Mouse (Mus musculus) MEL (cell line): ENCODE measurements around the gene Tyw1. TPM values are rescaled to one million over a fixed set of nuclear protein-coding genes. Genes with fewer than 3 reads are reported as not detected.

Source experiments
- DNase-seq: peaks from one replicate; pipeline ENCODE4 v3.0.0; 2011; ENCODE audit warnings: low read depth, low spot score
- H3K27ac ChIP-seq: 2 replicates; pipeline ENCODE4 v1.5.1; 2012; ENCODE audit warnings: low read depth, mild to moderate bottlenecking, control low read depth, low read length, moderate library complexity; ENCODE audit not compliant: control insufficient read depth
- H3K27me3 ChIP-seq, 2 experiments: fragments of 150-350 bp in 1 of 2; sonication (generic) in 1 of 2; 2 replicates each; pipeline ENCODE4 v1.6.1; 2012; ENCODE audit warnings: low read length in 2 of 2, mild to moderate bottlenecking in 2 of 2, improper control_type of control experiment in 1 of 2, moderate library complexity in 1 of 2; ENCODE audit not compliant: insufficient read depth in 2 of 2, control insufficient read depth in 1 of 2
- H3K36me3 ChIP-seq, 2 experiments: 2 replicates each; pipeline ENCODE4 v1.6.1; 2012 to 2014; ENCODE audit warnings: low read length in 2 of 2, improper control_type of control experiment in 1 of 2, inconsistent platforms in 1 of 2, mild to moderate bottlenecking in 1 of 2; ENCODE audit not compliant: insufficient read depth in 2 of 2, control insufficient read depth in 1 of 2
- H3K4me1 ChIP-seq, 2 experiments: fragments of 150-350 bp in 1 of 2; sonication (generic) in 1 of 2; 2 replicates each; pipeline ENCODE4 v1.6.1; 2012; ENCODE audit warnings: low read length in 2 of 2, improper control_type of control experiment in 1 of 2, mild to moderate bottlenecking in 1 of 2; ENCODE audit not compliant: insufficient read depth in 2 of 2, control insufficient read depth in 1 of 2
- H3K4me3 ChIP-seq, 2 experiments: fragments of 150-350 bp in 1 of 2; sonication (generic) in 1 of 2; 2 replicates each; pipeline ENCODE4 v1.5.1; 2012; ENCODE audit warnings: low read depth in 2 of 2, low read length in 2 of 2, mild to moderate bottlenecking in 2 of 2, moderate library complexity in 2 of 2, control low read depth in 1 of 2, improper control_type of control experiment in 1 of 2; ENCODE audit not compliant: control insufficient read depth in 1 of 2, insufficient read depth in 1 of 2
- H3K79me2 ChIP-seq: 2 replicates; pipeline ENCODE4 v1.6.1; 2012; ENCODE audit warnings: mild to moderate bottlenecking, low read length, moderate library complexity; ENCODE audit not compliant: control insufficient read depth, poor library complexity, insufficient read depth
- H3K9ac ChIP-seq: 2 replicates; pipeline ENCODE4 v1.6.1; 2012; ENCODE audit warnings: low read depth, mild to moderate bottlenecking, control low read depth, low read length, moderate library complexity; ENCODE audit not compliant: control insufficient read depth, poor library complexity, severe bottlenecking
- H3K9me3 ChIP-seq: fragments of 150-350 bp; sonication (generic); replicated peaks from 2 replicates; pipeline ENCODE4 v1.6.1; 2012; ENCODE audit warnings: mild to moderate bottlenecking, low read length, improper control_type of control experiment, moderate library complexity; ENCODE audit not compliant: insufficient read depth
- BHLHE40 ChIP-seq: IDR thresholded peaks from 2 replicates; pipeline ENCODE4 v1.6.1; 2012; ENCODE audit warnings: low read depth, mild to moderate bottlenecking, inconsistent platforms, low read length, improper control_type of control experiment, borderline replicate concordance
- CHD2 ChIP-seq: IDR thresholded peaks from 2 replicates; pipeline ENCODE4 v1.6.1; 2011; ENCODE audit warnings: low read length, improper control_type of control experiment
- CTCF ChIP-seq, 3 experiments: IDR thresholded peaks in 2 of 3; conservative IDR thresholded peaks in 1 of 3; 2 replicates each; pipeline ENCODE4 v1.5.1; 2011 to 2012; ENCODE audit warnings: low read length in 3 of 3, low read depth in 2 of 3, mild to moderate bottlenecking in 2 of 3, improper control_type of control experiment in 1 of 3, inconsistent platforms in 1 of 3, mixed read lengths in 1 of 3, moderate library complexity in 1 of 3; ENCODE audit not compliant: control insufficient read depth in 1 of 3, insufficient read depth in 1 of 3, poor library complexity in 1 of 3, severe bottlenecking in 1 of 3
- EP300 ChIP-seq, 2 experiments: IDR thresholded peaks; 2 replicates each; pipeline ENCODE4 v1.6.1; 2011; ENCODE audit warnings: improper control_type of control experiment in 2 of 2, low read length in 2 of 2, low read depth in 1 of 2, mild to moderate bottlenecking in 1 of 2
- HCFC1 ChIP-seq: IDR thresholded peaks from 2 replicates; pipeline ENCODE4 v1.6.1; 2012; ENCODE audit warnings: low read depth, mild to moderate bottlenecking, inconsistent platforms, low read length, improper control_type of control experiment, moderate library complexity
- JUND ChIP-seq: IDR thresholded peaks from 2 replicates; pipeline ENCODE4 v1.6.1; 2011; ENCODE audit warnings: low read depth, mild to moderate bottlenecking, improper control_type of control experiment, low read length
- KAT2A ChIP-seq: conservative IDR thresholded peaks from 2 replicates; pipeline ENCODE4 v1.6.1; 2012; ENCODE audit warnings: low read depth, low read length, improper control_type of control experiment, inconsistent platforms
- MEF2A ChIP-seq: IDR thresholded peaks from 2 replicates; pipeline ENCODE4 v1.6.1; 2014; ENCODE audit warnings: low read depth, mild to moderate bottlenecking, inconsistent platforms, low read length, improper control_type of control experiment; ENCODE audit not compliant: poor library complexity, insufficient replicate concordance, severe bottlenecking; ENCODE audit errors: extremely low read depth
- NRF1 ChIP-seq: IDR thresholded peaks from 2 replicates; pipeline ENCODE4 v1.6.1; 2014; ENCODE audit warnings: low read depth, mild to moderate bottlenecking, inconsistent platforms, low read length, improper control_type of control experiment, moderate library complexity; ENCODE audit not compliant: poor library complexity, insufficient read depth, severe bottlenecking
- POLR2A ChIP-seq, 2 experiments: IDR thresholded peaks; 2 replicates each; pipeline ENCODE4 v1.6.1; 2011 to 2012; ENCODE audit warnings: low read length in 2 of 2, mild to moderate bottlenecking in 2 of 2, control low read depth in 1 of 2, improper control_type of control experiment in 1 of 2, low read depth in 1 of 2, moderate library complexity in 1 of 2; ENCODE audit not compliant: control insufficient read depth in 1 of 2, insufficient read depth in 1 of 2, poor library complexity in 1 of 2
- POLR2AphosphoS2 ChIP-seq: IDR thresholded peaks from 2 replicates; pipeline ENCODE4 v1.6.1; 2011; ENCODE audit warnings: low read length, improper control_type of control experiment
- RAD21 ChIP-seq: IDR thresholded peaks from 2 replicates; pipeline ENCODE4 v1.6.1; 2011; ENCODE audit warnings: mild to moderate bottlenecking, low read depth, low read length, improper control_type of control experiment
- RCOR1 ChIP-seq: IDR thresholded peaks from 2 replicates; pipeline ENCODE4 v1.6.1; 2012; ENCODE audit warnings: low read depth, mild to moderate bottlenecking, inconsistent platforms, low read length, improper control_type of control experiment
- SIN3A ChIP-seq: IDR thresholded peaks from 2 replicates; pipeline ENCODE4 v1.6.1; 2012; ENCODE audit warnings: low read length, improper control_type of control experiment, inconsistent platforms
- TBP ChIP-seq: IDR thresholded peaks from 2 replicates; pipeline ENCODE4 v1.8.0; 2011; ENCODE audit warnings: low read depth, low read length, improper control_type of control experiment
- TCF12 ChIP-seq: IDR thresholded peaks from 2 replicates; pipeline ENCODE4 v1.6.1; 2014; ENCODE audit warnings: low read depth, mild to moderate bottlenecking, inconsistent platforms, low read length, improper control_type of control experiment, moderate library complexity
- USF1 ChIP-seq: IDR thresholded peaks from 2 replicates; pipeline ENCODE4 v1.6.1; 2014; ENCODE audit warnings: low read depth, mild to moderate bottlenecking, inconsistent platforms, low read length, improper control_type of control experiment, moderate library complexity
- USF2 ChIP-seq, 2 experiments: IDR thresholded peaks; 2 replicates each; pipeline ENCODE4 v1.6.1; 2011 to 2012; ENCODE audit warnings: improper control_type of control experiment in 2 of 2, low read length in 2 of 2, borderline replicate concordance in 1 of 2, inconsistent platforms in 1 of 2, low read depth in 1 of 2, mild to moderate bottlenecking in 1 of 2; ENCODE audit not compliant: insufficient read depth in 1 of 2
- ZKSCAN1 ChIP-seq: IDR thresholded peaks from 2 replicates; pipeline ENCODE4 v1.6.1; 2012; ENCODE audit warnings: low read depth, mild to moderate bottlenecking, inconsistent platforms, low read length, improper control_type of control experiment, moderate library complexity
- ZNF384 ChIP-seq: IDR thresholded peaks from 2 replicates; pipeline ENCODE4 v1.6.1; 2012; ENCODE audit warnings: low read depth, mild to moderate bottlenecking, inconsistent platforms, low read length, improper control_type of control experiment
- polyA plus RNA-seq, 2 experiments: library from polyadenylated mRNA; stranded (reverse) in 1 of 2; unstranded in 1 of 2; fragments of >175 nt in 1 of 2; fragments of >200 nt in 1 of 2; gene quantifications; 2 replicates each; pipeline versions ENCODE4 v1.2.1 to v1.2.4; 2012; ENCODE audit warnings: low replicate concordance in 2 of 2, low read depth in 1 of 2; ENCODE audit not compliant: insufficient read length in 2 of 2, insufficient read depth in 1 of 2, missing spikeins in 1 of 2
- total RNA-seq: library from RNA; depleted of rRNA; stranded (reverse); fragments of 300-350 nt; gene quantifications from 2 replicates; pipeline ENCODE4 v1.2.3, GENCODE M21; 2012

The Tyw1 gene
- total and polyA plus RNA-seq, 3 experiments: 33.3 to 133 (median 38.8) TPM

- no peaks in the 10 kb centered on the region for H3K4me1 ChIP-seq
- no peaks in the 10 kb centered on the region for H3K27me3 ChIP-seq
- no peak overlapping the region for H3K4me3 ChIP-seq
- no peak for DNase-seq
- no peaks in the 10 kb centered on the region for H3K9me3 ChIP-seq
- peaks cover 1 to 3% of the 10 kb centered on the region in 2 experiments; a peak in 3 of 4 replicates for H3K36me3 ChIP-seq
- H3K27ac ChIP-seq: no peak overlapping the region
- no peak for TF ChIP-seq RCOR1
- no peak for TF ChIP-seq TBP
- TF ChIP-seq ZNF384: no peak
- no peak for TF ChIP-seq MEF2A
- no peak for TF ChIP-seq NRF1
- TF ChIP-seq USF1: no peak
- no peaks in the 10 kb centered on the region for H3K79me2 ChIP-seq
- no peak overlapping the region for H3K9ac ChIP-seq
Observed at GRCm38 (mm10) chr5:130330801-130331200, 75.4 kb downstream of the Tyw1 start.

DNA sequence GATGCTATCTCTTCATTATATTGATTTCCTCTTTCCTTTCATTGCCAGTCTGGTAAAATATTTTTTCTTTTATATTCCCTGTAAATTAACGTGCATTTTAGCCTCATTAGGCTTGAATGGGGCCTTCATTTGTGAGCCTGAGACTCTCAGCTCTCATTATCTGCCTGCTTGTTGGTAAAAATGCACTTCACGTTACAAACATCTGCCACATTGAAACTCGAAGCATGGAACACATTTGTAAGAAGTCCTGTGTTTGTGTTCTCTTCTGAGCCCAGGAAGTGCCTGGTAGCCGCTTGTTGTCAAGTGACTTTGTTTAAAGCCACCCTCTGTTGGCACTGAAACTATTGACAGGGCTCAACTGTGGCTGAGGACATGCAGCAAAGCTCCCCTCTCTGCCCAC is 75.8 kb downstream of the Tyw1 start:
- H3K27me3 ChIP-seq: no peaks in the 10 kb centered on the region
- H3K4me3 ChIP-seq: no peak overlapping the region
- no peak for DNase-seq
- no peak overlapping the region for H3K27ac ChIP-seq
- H3K9me3 ChIP-seq: no peaks in the 10 kb centered on the region
- no peak for TF ChIP-seq POLR2A (IDR thresholded peaks at IDR 0.05; ENCODE audit: control insufficient read depth in 1 of 2, insufficient read depth in 1 of 2, low read depth in 1 of 2, low read length in 2 of 2, poor library complexity in 1 of 2)
- no peak for TF ChIP-seq TCF12
- no peak for TF ChIP-seq JUND
- no peak for TF ChIP-seq RAD21
- no peak for TF ChIP-seq EP300 (IDR thresholded peaks at IDR 0.05; ENCODE audit: low read depth in 1 of 2, low read length in 2 of 2)
- no peak for TF ChIP-seq CHD2
- TF ChIP-seq POLR2AphosphoS2: no peak
- TF ChIP-seq ZKSCAN1: no peak
- TF ChIP-seq TBP: no peak
- no peak for TF ChIP-seq SIN3A
- TF ChIP-seq USF2 (IDR thresholded peaks at IDR 0.05; ENCODE audit: borderline replicate concordance in 1 of 2, insufficient read depth in 1 of 2, low read depth in 1 of 2, low read length in 2 of 2): no peak
- no peak for TF ChIP-seq KAT2A
- TF ChIP-seq RCOR1: no peak
- TF ChIP-seq CTCF (IDR thresholded peaks at IDR 0.05 in 2 of 3, conservative IDR thresholded peaks at IDR 0.05 in 1 of 3; ENCODE audit: control insufficient read depth in 1 of 3, insufficient read depth in 1 of 3, low read depth in 2 of 3, low read length in 3 of 3, poor library complexity in 1 of 3, severe bottlenecking in 1 of 3): no peak
- TF ChIP-seq BHLHE40: no peak
- no peak for TF ChIP-seq HCFC1
- H3K9ac ChIP-seq: no peak overlapping the region
- no peaks in the 10 kb centered on the region for H3K4me1 ChIP-seq
- H3K36me3 ChIP-seq: peaks cover 2 to 3% of the 10 kb centered on the region in 2 experiments; a peak in 3 of 4 replicates
- no peaks in the 10 kb centered on the region for H3K79me2 ChIP-seq
